Mouse (Mus musculus) megakaryocyte, embryonic 14.5 days (primary cell): Measurements from ENCODE around the gene Prps1l3.

Experiments
- FLI1 ChIP-seq: IDR thresholded peaks from 2 replicates; pipeline ENCODE4 v1.6.1; 2012; ENCODE audit warnings: low read length, inconsistent platforms, mixed read lengths
- GATA1 ChIP-seq: IDR thresholded peaks from 3 replicates; pipeline ENCODE4 v1.6.1; 2012; ENCODE audit warnings: mixed read lengths, low read length, inconsistent platforms, borderline replicate concordance

- TF ChIP-seq FLI1 (no peak), GATA1 (no peak)
Measured at GRCm38 (mm10) chr12:57187032-57187431, 43.2 kb upstream of the Prps1l3 start.
